9 mouse cellular contexts compared by ENCODE assay signal in the genomic region with DNA sequence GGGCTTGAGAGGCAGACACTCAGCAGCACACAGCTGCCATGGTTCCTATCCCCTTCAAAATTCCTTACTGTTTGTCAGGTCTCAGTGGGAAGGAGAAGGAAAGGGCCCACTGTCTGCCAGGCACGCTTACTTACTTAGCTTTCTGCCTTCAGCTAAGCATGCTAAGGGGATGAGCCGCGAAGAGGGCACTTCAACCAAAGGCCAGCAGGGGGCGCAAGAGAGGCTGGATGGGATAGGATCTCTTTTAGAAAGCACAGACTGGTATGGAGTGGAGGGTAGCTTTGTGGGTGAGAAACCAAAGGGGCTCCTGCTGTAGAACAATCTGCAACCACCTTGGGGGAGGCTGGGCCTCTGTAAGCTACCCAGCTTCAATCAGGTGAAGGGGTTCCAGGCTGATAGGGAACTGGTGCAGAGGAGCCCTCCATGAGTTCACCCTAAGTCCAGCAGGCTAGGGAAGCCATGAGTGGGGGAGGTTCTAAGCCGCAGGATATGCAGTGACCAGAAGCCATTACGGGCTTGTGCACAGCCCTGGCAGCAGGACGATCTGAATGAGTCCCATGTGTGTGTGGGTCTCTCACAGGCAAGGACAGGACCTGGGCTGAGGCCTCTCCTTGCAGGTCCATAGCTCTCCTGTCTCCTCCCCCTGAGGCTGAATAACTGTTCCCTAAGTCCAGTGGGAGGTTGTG. TPM values are rescaled to one million over a fixed set of nuclear protein-coding genes. Genes with fewer than 3 reads are reported as not detected.
DNase-seq lines count a peak whose midpoint lies in the region; ATAC-seq and TF ChIP-seq lines count a peak whose summit lies in the region.
"Had no signal": no experiment of that assay in that cellular context is flagged by ENCODE, and none has a peak within 500 bp of the region (broad histone marks: within the 10 kb centered on the region; RNA-seq: fewer than 3 reads in every experiment).

No protein-coding gene starts in this region.

- TF ChIP-seq EP300 in CH12.LX (IDR thresholded peaks at IDR 0.05; ENCODE audit: low read length), result no peak

- no peak overlapping the region for H3K27ac ChIP-seq in CH12.LX (ENCODE audit: insufficient read depth, low read depth)
- no peak overlapping the region for H3K27ac ChIP-seq in embryonic facial prominence, embryonic 12.5 days
- H3K27ac ChIP-seq in olfactory bulb, adult 2 months (ENCODE audit: insufficient read depth, low read depth, low read length), result no peak overlapping the region
- H3K27ac ChIP-seq in thymus, adult 2 months (ENCODE audit: control insufficient read depth, insufficient read depth, low read length), result no peak overlapping the region
- H3K27ac ChIP-seq: heart, embryonic 15.5 days had no signal

- peak; percentile 76 to 91 for TF ChIP-seq CTCF in CH12.LX (conservative IDR thresholded peaks at IDR 0.05 in 1 of 2, IDR thresholded peaks at IDR 0.05 in 1 of 2; ENCODE audit: low read depth in 2 of 2, low read length in 2 of 2)
- TF ChIP-seq CTCF in lung, adult 2 months (IDR thresholded peaks at IDR 0.05; ENCODE audit: insufficient read depth, low read length), result peak; percentile 89
- TF ChIP-seq CTCF in olfactory bulb, adult 2 months (IDR thresholded peaks at IDR 0.05; ENCODE audit: insufficient read depth, low read depth, low read length), result peak; percentile 67
- peak; percentile 82; the same call in 1 of the 2 replicates for TF ChIP-seq CTCF in thymus, adult 2 months (IDR thresholded peaks at IDR 0.05; ENCODE audit: borderline replicate concordance, control insufficient read depth, extremely low read depth, insufficient read depth, low read length, poor library complexity)

- no peaks in the 10 kb centered on the region for H3K36me3 ChIP-seq in CH12.LX (replicated peaks in 1 of 2; ENCODE audit: control insufficient read depth in 1 of 2, insufficient read depth in 1 of 2, low read length in 1 of 2)
- H3K36me3 ChIP-seq in embryonic facial prominence, embryonic 12.5 days, result no peaks in the 10 kb centered on the region
- no peaks in the 10 kb centered on the region for H3K36me3 ChIP-seq in thymus, adult 2 months (ENCODE audit: control insufficient read depth, insufficient read depth, low read length)
- H3K36me3 ChIP-seq: heart, embryonic 15.5 days had no signal

- no peak overlapping the region for H3K4me2 ChIP-seq in CH12.LX (ENCODE audit: insufficient read depth, low read depth, poor library complexity, severe bottlenecking)
- H3K4me2 ChIP-seq in embryonic facial prominence, embryonic 12.5 days (replicated peaks), result no peak overlapping the region
- H3K4me2 ChIP-seq: heart, embryonic 15.5 days had no signal

- no peaks in the 10 kb centered on the region for H3K79me2 ChIP-seq in CH12.LX (replicated peaks; ENCODE audit: control insufficient read depth, extremely low read depth, insufficient read depth, poor library complexity, severe bottlenecking)

- H3K4me3 ChIP-seq in CH12.LX (replicated peaks in 1 of 3; ENCODE audit: low read depth in 2 of 3, low read length in 2 of 3, poor library complexity in 1 of 3), result no peak overlapping the region
- no peak overlapping the region for H3K4me3 ChIP-seq in embryonic facial prominence, embryonic 12.5 days
- H3K4me3 ChIP-seq in lung, adult 2 months (replicated peaks; ENCODE audit: extremely low read depth, low read depth, low read length), result no peak overlapping the region
- no peak overlapping the region for H3K4me3 ChIP-seq in olfactory bulb, adult 2 months (ENCODE audit: insufficient read depth, low read depth, low read length)
- no peak overlapping the region for H3K4me3 ChIP-seq in thymus, adult 2 months (ENCODE audit: control insufficient read depth, insufficient read depth, low read length)
- H3K4me3 ChIP-seq: heart, embryonic 15.5 days had no signal

- dilution Hi-C loops in CH12.LX (cut with MboI; ENCODE audit: extremely low pct_ligation_motif_present, extremely low pct_unique_long_range_greater_than_20kb, low sequenced_read_pairs), result no loop called here

- in situ Hi-C loops in CH12.LX (cut with MboI; ENCODE audit: low pct_ligation_motif_present, low pct_unique_long_range_greater_than_20kb, low sequenced_read_pairs), result no loop called here

- no peak for TF ChIP-seq POLR2A in CH12.LX (IDR thresholded peaks at IDR 0.05; ENCODE audit: low read depth, low read length)
- no peak for TF ChIP-seq POLR2A in lung, adult 2 months (IDR thresholded peaks at IDR 0.05; ENCODE audit: borderline replicate concordance, extremely low read depth, low read depth, low read length)
- no peak for TF ChIP-seq POLR2A in olfactory bulb, adult 2 months (IDR thresholded peaks at IDR 0.05; ENCODE audit: insufficient read depth, low read depth, low read length)
- no peak for TF ChIP-seq POLR2A in thymus, adult 2 months (IDR thresholded peaks at IDR 0.05; ENCODE audit: control insufficient read depth, extremely low read depth, insufficient read depth, low read length, poor library complexity)

- H3K9ac ChIP-seq in CH12.LX (ENCODE audit: insufficient read depth, low read depth), result no peak overlapping the region
- no peak overlapping the region for H3K9ac ChIP-seq in embryonic facial prominence, embryonic 12.5 days
- H3K9ac ChIP-seq: heart, embryonic 15.5 days had no signal

- WGBS in embryonic facial prominence, embryonic 12.5 days, result 32% methylated on average over 7 of the region's 7 CpGs
- WGBS in lung, adult 2 months, result 33% methylated on average over 7 of the region's 7 CpGs
- 44% methylated on average over 7 of the region's 7 CpGs for WGBS in olfactory bulb, adult 2 months
- WGBS in thymus, adult 2 months, result 35% methylated on average over 7 of the region's 7 CpGs

- peaks cover 59% of the 10 kb centered on the region for H3K27me3 ChIP-seq in CH12.LX (replicated peaks)
- H3K27me3 ChIP-seq in embryonic facial prominence, embryonic 12.5 days, result no peaks in the 10 kb centered on the region
- no peaks in the 10 kb centered on the region for H3K27me3 ChIP-seq in thymus, adult 2 months (ENCODE audit: control insufficient read depth, insufficient read depth, low read length)

- ATAC-seq in embryonic facial prominence, embryonic 12.5 days (ENCODE audit: insufficient number of reproducible peaks, insufficient read depth, low FRiP score, low TSS enrichment), result peak; percentile 37; the same call in 1 of the 2 replicates

- intact Hi-C loops in heart, postnatal 10 days (cut with DNase I), result loop anchor here (2.0 kb wide), 1 partner anchor 64 kb away; no protein-coding TSS in a partner anchor

- H3K9me3 ChIP-seq in CH12.LX (replicated peaks; ENCODE audit: low read length), result peaks cover 2% of the 10 kb centered on the region
- H3K9me3 ChIP-seq in embryonic facial prominence, embryonic 12.5 days, result no peaks in the 10 kb centered on the region
- H3K9me3 ChIP-seq: heart, embryonic 15.5 days had no signal

- DNase-seq in CH12.LX (ENCODE audit: extremely low read depth), result peak; percentile 70
- DNase-seq in adrenal gland, postnatal 4 days (ENCODE audit: low spot score in 2 of 2), result peak; percentile 70 to 78
- peak; percentile 80 to 91 for DNase-seq in heart, postnatal 10 days
- DNase-seq in kidney, postnatal 36 days, result peak; percentile 74 to 93
- DNase-seq in lung, adult 2 months, result peak; percentile 84
- peak; percentile 90 for DNase-seq in thymus, adult 2 months

- TF ChIP-seq RAD21 in CH12.LX (IDR thresholded peaks at IDR 0.05; ENCODE audit: low read depth, low read length), result peak; percentile 69

- H3K4me1 ChIP-seq in CH12.LX (ENCODE audit: control insufficient read depth in 1 of 2, insufficient read depth in 2 of 2), result no peaks in the 10 kb centered on the region
- no peaks in the 10 kb centered on the region for H3K4me1 ChIP-seq in embryonic facial prominence, embryonic 12.5 days
- no peaks in the 10 kb centered on the region for H3K4me1 ChIP-seq in lung, adult 2 months (ENCODE audit: control insufficient read depth, insufficient read depth, low read length)
- H3K4me1 ChIP-seq in olfactory bulb, adult 2 months (ENCODE audit: control insufficient read depth, insufficient read depth, low read length), result no peaks in the 10 kb centered on the region
- no peaks in the 10 kb centered on the region for H3K4me1 ChIP-seq in thymus, adult 2 months (replicated peaks; ENCODE audit: control insufficient read depth, insufficient read depth, low read length)

TF ChIP-seq in CH12.LX, 34 proteins besides CTCF, POLR2A, EP300 and RAD21:
- TF ChIP-seq ZC3H11A (IDR thresholded peaks at IDR 0.05; ENCODE audit: low read depth, low read length), result peak; percentile 59
- TF ChIP-seq TCF12 (IDR thresholded peaks at IDR 0.05; ENCODE audit: low read depth, low read length), result 0 out of 2 replicates have a peak, but pooled peaks have one; percentile 34
- no peak for TF ChIP-seq MAFK (IDR thresholded peaks at IDR 0.05; ENCODE audit: insufficient replicate concordance, low read length)
- TF ChIP-seq MAX (IDR thresholded peaks at IDR 0.05; ENCODE audit: low read length), result no peak
- no peak for TF ChIP-seq UBTF (IDR thresholded peaks at IDR 0.05; ENCODE audit: low read depth, low read length)
- peak; percentile 94 for TF ChIP-seq SMC3 (IDR thresholded peaks at IDR 0.05; ENCODE audit: low read depth, low read length)
- TF ChIP-seq NELFE (IDR thresholded peaks at IDR 0.05; ENCODE audit: low read depth, low read length), result 0 out of 2 replicates have a peak, but pooled peaks have one; percentile 31
- TF ChIP-seq IRF4 (IDR thresholded peaks at IDR 0.05; ENCODE audit: low read depth, low read length), result 0 out of 2 replicates have a peak, but pooled peaks have one; percentile 23

RNA-seq across cellular contexts. Expression of a gene that starts 19.5 kb away (rescaled TPM):
- 0.04 TPM in 1 of 2 replicates, not detected in the other for total RNA-seq in CH12.LX (2012; rRNA removed)
- total RNA-seq in CH12.LX (2014; rRNA removed), result not detected in 2 replicates
- not detected in 2 replicates for polyA plus RNA-seq in CH12.LX (2012; ENCODE audit: insufficient read length, low read depth)
- total RNA-seq in adrenal gland, postnatal 4 days (2021), result under 1 TPM; 0.48 to 0.62 TPM
- polyA plus RNA-seq in embryonic facial prominence, embryonic 12.5 days (2016; fragmentation: Nextera tagmentation; extraction: Ambion mirVana), result 0.28 and 0.31 TPM in 2 replicates
- total RNA-seq in heart, postnatal 10 days (2021), result under 1 TPM; 0.10 to 0.22 TPM
- polyA plus RNA-seq in lung, adult 2 months (2012; rRNA removed), result 2.2 and 4.1 TPM in 2 replicates
- polyA plus RNA-seq in olfactory bulb, adult 2 months (2012; ENCODE audit: insufficient read depth, insufficient read length, low replicate concordance, missing spikeins), result not detected in 2 replicates
- 0.80 TPM in 2 replicates for polyA plus RNA-seq in thymus, adult 2 months (2012; rRNA removed)

RNA-seq across cellular contexts. Expression of a gene that starts 49.5 kb away (rescaled TPM):
- total RNA-seq in CH12.LX (2012; rRNA removed), result 8.9 and 9.8 TPM in 2 replicates
- 3.0 and 3.7 TPM in 2 replicates for total RNA-seq in CH12.LX (2014; rRNA removed)
- 5.2 and 6.3 TPM in 2 replicates for polyA plus RNA-seq in CH12.LX (2012; ENCODE audit: insufficient read length, low read depth)
- total RNA-seq in adrenal gland, postnatal 4 days (2021), result 10 to 100 TPM; 13.1 to 13.4 TPM
- 34.6 and 36.2 TPM in 2 replicates for polyA plus RNA-seq in embryonic facial prominence, embryonic 12.5 days (2016; fragmentation: Nextera tagmentation; extraction: Ambion mirVana)
- 1 to 10 TPM; 5.7 to 7.3 TPM for total RNA-seq in heart, postnatal 10 days (2021)
- polyA plus RNA-seq in lung, adult 2 months (2012; rRNA removed), result 41.1 and 42.1 TPM in 2 replicates
- not detected in 2 replicates for polyA plus RNA-seq in olfactory bulb, adult 2 months (2012; ENCODE audit: insufficient read depth, insufficient read length, low replicate concordance, missing spikeins)
- 33.0 and 41.3 TPM in 2 replicates for polyA plus RNA-seq in thymus, adult 2 months (2012; rRNA removed)
